Mouse (Mus musculus): ENCODE measurements at regions not wholly inside any gene's neighbourhood (a gene's known extent, or its start where the extent isn't known, plus 50 kb on each side); places are given as distances from the start of the nearest gene placed in this dataset.

- no peak overlapping the region for H3K4me3 ChIP-seq (ENCODE audit: extremely low read depth, insufficient read depth, insufficient read length)
- no peak for DNase-seq (ENCODE audit: low read depth in 1 of 2, low spot score in 2 of 2)
- H3K36me3 ChIP-seq (ENCODE audit: control insufficient read depth, insufficient read depth, low read length), result no peaks in the 10 kb centered on the region
- H3K4me1 ChIP-seq (ENCODE audit: control insufficient read depth, insufficient read depth, insufficient read length), result no peaks in the 10 kb centered on the region
- TF ChIP-seq CTCF (IDR thresholded peaks at IDR 0.05; ENCODE audit: extremely low read depth, insufficient read depth, insufficient read length, insufficient replicate concordance) (no peak), POLR2A (IDR thresholded peaks at IDR 0.05; ENCODE audit: low read depth, low read length) (no peak)
- 85% methylated on average over 6 of the region's 6 CpGs for WGBS
- no peak overlapping the region for H3K27ac ChIP-seq (ENCODE audit: insufficient read depth, low read length)
- no peaks in the 10 kb centered on the region for H3K27me3 ChIP-seq (ENCODE audit: control insufficient read depth, insufficient read depth, low read length)
Measured at GRCm38 (mm10) chr6:112050548-112051184, 222.9 kb upstream of the Lmcd1 start.

- H3K27me3 ChIP-seq (ENCODE audit: control insufficient read depth, insufficient read depth, low read length), result no peaks in the 10 kb centered on the region
- TF ChIP-seq CTCF (IDR thresholded peaks at IDR 0.05; ENCODE audit: extremely low read depth, insufficient read depth, insufficient read length, insufficient replicate concordance) (no peak), POLR2A (IDR thresholded peaks at IDR 0.05; ENCODE audit: low read depth, low read length) (no peak)
- H3K4me3 ChIP-seq (ENCODE audit: extremely low read depth, insufficient read depth, insufficient read length), result no peak overlapping the region
- H3K36me3 ChIP-seq (ENCODE audit: control insufficient read depth, insufficient read depth, low read length), result no peaks in the 10 kb centered on the region
- 90% methylated on average over 6 of the region's 6 CpGs for WGBS
- H3K27ac ChIP-seq (ENCODE audit: insufficient read depth, low read length), result no peak overlapping the region
- no peak for DNase-seq (ENCODE audit: low read depth in 1 of 2, low spot score in 2 of 2)
- no peaks in the 10 kb centered on the region for H3K4me1 ChIP-seq (ENCODE audit: control insufficient read depth, insufficient read depth, insufficient read length)
Measured at GRCm38 (mm10) chr6:112052193-112052592, 221.4 kb upstream of the Lmcd1 start.

- TF ChIP-seq CTCF (IDR thresholded peaks at IDR 0.05; ENCODE audit: extremely low read depth, insufficient read depth, insufficient read length, insufficient replicate concordance) (no peak), POLR2A (IDR thresholded peaks at IDR 0.05; ENCODE audit: low read depth, low read length) (no peak)
- Histone ChIP-seq H3K36me3 (ENCODE audit: control insufficient read depth, insufficient read depth, low read length) (no peaks in the 10 kb centered on the region), H3K27me3 (ENCODE audit: control insufficient read depth, insufficient read depth, low read length) (no peaks in the 10 kb centered on the region), H3K4me3 (ENCODE audit: extremely low read depth, insufficient read depth, insufficient read length) (no peak overlapping the region), H3K4me1 (ENCODE audit: control insufficient read depth, insufficient read depth, insufficient read length) (no peaks in the 10 kb centered on the region), H3K27ac (ENCODE audit: insufficient read depth, low read length) (no peak overlapping the region)
- no peak for DNase-seq (ENCODE audit: low read depth in 1 of 2, low spot score in 2 of 2)
- 18% methylated on average over 1 of the region's 1 CpGs for WGBS
Measured at GRCm38 (mm10) chr6:112057895-112058294, 215.7 kb upstream of the Lmcd1 start.

- no peak for TF ChIP-seq POLR2A (IDR thresholded peaks at IDR 0.05; ENCODE audit: low read depth, low read length)
- no peak for TF ChIP-seq CTCF (IDR thresholded peaks at IDR 0.05; ENCODE audit: extremely low read depth, insufficient read depth, insufficient read length, insufficient replicate concordance)
- H3K27ac ChIP-seq (ENCODE audit: insufficient read depth, low read length), result no peak overlapping the region
Measured at GRCm38 (mm10) chr6:112062956-112063355, 210.6 kb upstream of the Lmcd1 start.

GRCm38 (mm10) chr6:112090597-112090996 is 183.0 kb upstream of the Lmcd1 start:
- DNase-seq (ENCODE audit: low read depth in 1 of 2, low spot score in 2 of 2), result no peak
- Histone ChIP-seq H3K4me3 (ENCODE audit: extremely low read depth, insufficient read depth, insufficient read length) (no peak overlapping the region), H3K4me1 (ENCODE audit: control insufficient read depth, insufficient read depth, insufficient read length) (no peaks in the 10 kb centered on the region), H3K27ac (ENCODE audit: insufficient read depth, low read length) (no peak overlapping the region), H3K27me3 (ENCODE audit: control insufficient read depth, insufficient read depth, low read length) (no peaks in the 10 kb centered on the region), H3K36me3 (ENCODE audit: control insufficient read depth, insufficient read depth, low read length) (no peaks in the 10 kb centered on the region)
- 81% methylated on average over 3 of the region's 3 CpGs for WGBS
- TF ChIP-seq CTCF (IDR thresholded peaks at IDR 0.05; ENCODE audit: extremely low read depth, insufficient read depth, insufficient read length, insufficient replicate concordance) (no peak), POLR2A (IDR thresholded peaks at IDR 0.05; ENCODE audit: low read depth, low read length) (no peak)

More at GRCm38 (mm10) chr6:112062956-112063355, 210.6 kb upstream of the Lmcd1 start:
- Histone ChIP-seq H3K27me3 (ENCODE audit: control insufficient read depth, insufficient read depth, low read length) (no peaks in the 10 kb centered on the region), H3K4me1 (ENCODE audit: control insufficient read depth, insufficient read depth, insufficient read length) (no peaks in the 10 kb centered on the region), H3K4me3 (ENCODE audit: extremely low read depth, insufficient read depth, insufficient read length) (no peak overlapping the region), H3K36me3 (ENCODE audit: control insufficient read depth, insufficient read depth, low read length) (no peaks in the 10 kb centered on the region)
- no peak for DNase-seq (ENCODE audit: low read depth in 1 of 2, low spot score in 2 of 2)
- WGBS, result 66% methylated on average over 3 of the region's 3 CpGs

- no peaks in the 10 kb centered on the region for H3K4me1 ChIP-seq (ENCODE audit: control insufficient read depth, insufficient read depth, insufficient read length)
- TF ChIP-seq POLR2A (IDR thresholded peaks at IDR 0.05; ENCODE audit: low read depth, low read length) (no peak), CTCF (IDR thresholded peaks at IDR 0.05; ENCODE audit: extremely low read depth, insufficient read depth, insufficient read length, insufficient replicate concordance) (no peak)
- no peak overlapping the region for H3K4me3 ChIP-seq (ENCODE audit: extremely low read depth, insufficient read depth, insufficient read length)
- no peaks in the 10 kb centered on the region for H3K36me3 ChIP-seq (ENCODE audit: control insufficient read depth, insufficient read depth, low read length)
- no peaks in the 10 kb centered on the region for H3K27me3 ChIP-seq (ENCODE audit: control insufficient read depth, insufficient read depth, low read length)
- H3K27ac ChIP-seq (ENCODE audit: insufficient read depth, low read length), result no peak overlapping the region
- 68% methylated on average over 3 of the region's 3 CpGs for WGBS
- no peak for DNase-seq (ENCODE audit: low read depth in 1 of 2, low spot score in 2 of 2)
Measured at GRCm38 (mm10) chr6:112091125-112091763, 182.3 kb upstream of the Lmcd1 start.

GRCm38 (mm10) chr6:112093300-112093699 is 180.3 kb upstream of the Lmcd1 start:
- TF ChIP-seq CTCF (IDR thresholded peaks at IDR 0.05; ENCODE audit: extremely low read depth, insufficient read depth, insufficient read length, insufficient replicate concordance) (no peak), POLR2A (IDR thresholded peaks at IDR 0.05; ENCODE audit: low read depth, low read length) (no peak)
- Histone ChIP-seq H3K27me3 (ENCODE audit: control insufficient read depth, insufficient read depth, low read length) (no peaks in the 10 kb centered on the region), H3K27ac (ENCODE audit: insufficient read depth, low read length) (no peak overlapping the region), H3K4me1 (ENCODE audit: control insufficient read depth, insufficient read depth, insufficient read length) (no peaks in the 10 kb centered on the region), H3K36me3 (ENCODE audit: control insufficient read depth, insufficient read depth, low read length) (no peaks in the 10 kb centered on the region), H3K4me3 (ENCODE audit: extremely low read depth, insufficient read depth, insufficient read length) (no peak overlapping the region)
- DNase-seq (ENCODE audit: low read depth in 1 of 2, low spot score in 2 of 2), result no peak
- 87% methylated on average over 3 of the region's 3 CpGs for WGBS

Measured in spleen, adult 2 months (tissue).